Mouse (Mus musculus) G1E (cell line): ENCODE measurements at regions not wholly inside any gene's neighbourhood (a gene's known extent, or its start where the extent isn't known, plus 50 kb on each side); places are given as distances from the start of the nearest gene placed in this dataset.

ENCODE experiments used
- ATAC-seq: 2 replicates; pipeline ENCODE4 v1.8.0; 2016; ENCODE audit warnings: mild to moderate bottlenecking; ENCODE audit not compliant: insufficient number of reproducible peaks, poor library complexity, low FRiP score, severe bottlenecking; ENCODE audit errors: extremely low read depth
- DNase-seq: peaks from one replicate; pipeline ENCODE4 v3.0.0; 2012; ENCODE audit warnings: low spot score
- H3K27me3 ChIP-seq: 2 replicates; pipeline ENCODE4 v1.6.1; 2012; ENCODE audit warnings: mild to moderate bottlenecking, low read length, inconsistent platforms; ENCODE audit not compliant: insufficient read depth
- H3K36me3 ChIP-seq: replicated peaks from 2 replicates; pipeline ENCODE3; 2012; ENCODE audit warnings: mild to moderate bottlenecking, inconsistent platforms
- H3K4me1 ChIP-seq: 2 replicates; pipeline ENCODE4 v1.6.1; 2012; ENCODE audit warnings: low read depth, low read length, inconsistent platforms, mixed read lengths; ENCODE audit not compliant: insufficient read depth
- H3K4me3 ChIP-seq: 2 replicates; pipeline ENCODE4 v1.5.1; 2012; ENCODE audit warnings: low read depth, mild to moderate bottlenecking, inconsistent platforms, low read length, moderate library complexity, mixed read lengths
- H3K9me3 ChIP-seq: replicated peaks from 2 replicates; pipeline ENCODE4 v1.6.1; 2012; ENCODE audit warnings: inconsistent platforms
- CTCF ChIP-seq: IDR thresholded peaks from 2 replicates; pipeline ENCODE4 v1.5.1; 2012; ENCODE audit warnings: low read depth, low read length, inconsistent platforms, mixed read lengths
- GATA1 ChIP-seq: IDR thresholded peaks from 2 replicates; pipeline ENCODE4 v1.6.1; 2012; ENCODE audit warnings: borderline replicate concordance, low read length, inconsistent platforms, mixed read lengths
- GATA2 ChIP-seq: IDR thresholded peaks from 2 replicates; pipeline ENCODE4 v1.6.1; 2012; ENCODE audit warnings: low read depth, low read length, inconsistent platforms, borderline replicate concordance
- POLR2AphosphoS5 ChIP-seq: IDR thresholded peaks from 2 replicates; pipeline ENCODE4 v1.6.1; 2012; ENCODE audit warnings: low read depth, low read length, inconsistent platforms; ENCODE audit not compliant: insufficient replicate concordance
- TAL1 ChIP-seq: conservative IDR thresholded peaks from 2 replicates; pipeline ENCODE4 v1.6.1; 2012; ENCODE audit warnings: low read depth, low read length, inconsistent platforms, mixed read lengths

- TF ChIP-seq GATA2: no peak
- no peak for TF ChIP-seq CTCF
- no peak for TF ChIP-seq TAL1
- TF ChIP-seq POLR2AphosphoS5: no peak
- no peak for TF ChIP-seq GATA1
- Histone ChIP-seq H3K27me3 (no peaks in the 10 kb centered on the region), H3K4me3 (no peak overlapping the region), H3K36me3 (no peaks in the 10 kb centered on the region), H3K4me1 (no peaks in the 10 kb centered on the region), H3K9me3 (peaks cover 61% of the 10 kb centered on the region)
- ATAC-seq: no peak
- DNase-seq: no peak
These were observed 162.0 kb downstream of the Barhl2 start for GRCm38 (mm10) chr5:106295993-106296392.

GRCm38 (mm10) chr5:106295538-106295937 lies 162.4 kb downstream of the Barhl2 start:
- Histone ChIP-seq H3K36me3 (no peaks in the 10 kb centered on the region), H3K27me3 (no peaks in the 10 kb centered on the region), H3K9me3 (peaks cover 60% of the 10 kb centered on the region), H3K4me1 (no peaks in the 10 kb centered on the region), H3K4me3 (no peak overlapping the region)
- TF ChIP-seq CTCF (no peak), POLR2AphosphoS5 (no peak), GATA1 (no peak), TAL1 (no peak), GATA2 (no peak)
- DNase-seq (no peak), ATAC-seq (no peak)

- H3K9me3 ChIP-seq: peaks cover 62% of the 10 kb centered on the region
- no peaks in the 10 kb centered on the region for H3K4me1 ChIP-seq
- DNase-seq: no peak
- H3K27me3 ChIP-seq: no peaks in the 10 kb centered on the region
- no peaks in the 10 kb centered on the region for H3K36me3 ChIP-seq
- no peak for ATAC-seq
- TF ChIP-seq CTCF: no peak
- no peak for TF ChIP-seq GATA1
- no peak for TF ChIP-seq POLR2AphosphoS5
- TF ChIP-seq TAL1: no peak
- no peak for TF ChIP-seq GATA2
- H3K4me3 ChIP-seq: no peak overlapping the region
These were observed 165.4 kb downstream of the Barhl2 start for GRCm38 (mm10) chr5:106292387-106293229.

GRCm38 (mm10) chr5:106285152-106285551 lies 172.8 kb downstream of the Barhl2 start:
- peaks cover 35% of the 10 kb centered on the region for H3K9me3 ChIP-seq
- no peaks in the 10 kb centered on the region for H3K27me3 ChIP-seq
- no peak for DNase-seq
- no peaks in the 10 kb centered on the region for H3K4me1 ChIP-seq
- H3K4me3 ChIP-seq: no peak overlapping the region
- TF ChIP-seq POLR2AphosphoS5 (no peak), GATA2 (no peak), CTCF (no peak), GATA1 (no peak), TAL1 (no peak)
- no peaks in the 10 kb centered on the region for H3K36me3 ChIP-seq
- ATAC-seq: no peak

GRCm38 (mm10) chr5:106284731-106285130 lies 173.2 kb downstream of the Barhl2 start:
- DNase-seq (no peak), ATAC-seq (no peak)
- Histone ChIP-seq H3K4me1 (no peaks in the 10 kb centered on the region), H3K36me3 (no peaks in the 10 kb centered on the region), H3K9me3 (peaks cover 37% of the 10 kb centered on the region), H3K4me3 (no peak overlapping the region), H3K27me3 (no peaks in the 10 kb centered on the region)
- TF ChIP-seq TAL1 (no peak), GATA1 (no peak), POLR2AphosphoS5 (no peak), CTCF (no peak), GATA2 (no peak)

GRCm38 (mm10) chr5:106282646-106283045 lies 175.3 kb downstream of the Barhl2 start:
- DNase-seq (no peak), ATAC-seq (no peak)
- TF ChIP-seq GATA2: no peak
- Histone ChIP-seq H3K9me3 (peaks cover 48% of the 10 kb centered on the region), H3K36me3 (no peaks in the 10 kb centered on the region), H3K4me3 (no peak overlapping the region), H3K4me1 (no peaks in the 10 kb centered on the region), H3K27me3 (no peaks in the 10 kb centered on the region)
